Mouse (Mus musculus) heart, embryonic 11.5 days (tissue): ENCODE data around the gene Atic. TPM values are rescaled to one million over a fixed set of nuclear protein-coding genes. Genes with fewer than 3 reads are reported as not detected.
A peak's percentile ranks its signal among the peaks of the same experiment; 100 is the strongest.

ENCODE experiments used
- ATAC-seq: fragments of 200-750 bp; cut with Nextera tagmentation; replicated peaks from 2 replicates; pipeline ENCODE4 v1.8.0; 2017; ENCODE audit warnings: moderate library complexity; ENCODE audit not compliant: insufficient number of reproducible peaks, low FRiP score, low TSS enrichment
- H3K27ac ChIP-seq: fragments of 300-500 bp; sonication (generic); 2 replicates; pipeline ENCODE4 v1.5.1; 2014; ENCODE audit warnings: mild to moderate bottlenecking, low read depth, low read length
- H3K27me3 ChIP-seq: fragments of 300-500 bp; sonication (generic); 2 replicates; pipeline ENCODE4 v1.6.1; 2014; ENCODE audit warnings: mild to moderate bottlenecking, low read length, mixed read lengths; ENCODE audit not compliant: control insufficient read depth, insufficient read depth
- H3K36me3 ChIP-seq: fragments of 300-500 bp; sonication (generic); 2 replicates; pipeline ENCODE4 v1.6.1; 2014; ENCODE audit warnings: mild to moderate bottlenecking, low read length, moderate library complexity, mixed read lengths; ENCODE audit not compliant: control insufficient read depth, insufficient read depth
- H3K4me1 ChIP-seq: fragments of 300-500 bp; sonication (generic); 2 replicates; pipeline ENCODE4 v1.6.1; 2014; ENCODE audit warnings: low read length; ENCODE audit not compliant: control insufficient read depth, insufficient read depth
- H3K4me2 ChIP-seq: fragments of 300-500 bp; sonication (generic); 2 replicates; pipeline ENCODE4 v1.6.1; 2014; ENCODE audit warnings: mild to moderate bottlenecking, moderate library complexity
- H3K4me3 ChIP-seq: fragments of 300-500 bp; sonication (generic); 2 replicates; pipeline ENCODE4 v1.5.1; 2014; ENCODE audit warnings: low read depth, low read length
- H3K9ac ChIP-seq: fragments of 300-500 bp; sonication (generic); 2 replicates; pipeline ENCODE4 v1.6.1; 2014; ENCODE audit warnings: mild to moderate bottlenecking, low read depth, low read length, moderate library complexity
- H3K9me3 ChIP-seq: fragments of 300-500 bp; sonication (generic); replicated peaks from 2 replicates; pipeline ENCODE4 v1.6.1; 2016; ENCODE audit warnings: low read length; ENCODE audit not compliant: control insufficient read depth
- WGBS: fragments of 180-500 bp; shearing (Covaris S2); extraction: QIAGEN DNeasy Blood & Tissue Kit; methylation state at CpG from one replicate; pipeline ENCODE4 v1.1.7; 2014; ENCODE audit not compliant: insufficient replicate concordance; 5-methylcytosine and 5-hydroxymethylcytosine counted together
- polyA plus RNA-seq: library from polyadenylated mRNA; unstranded; fragments of >200 nt; fragmentation: Nextera tagmentation; extraction: Ambion mirVana; gene quantifications from 2 replicates; pipeline ENCODE4 v1.2.1, GENCODE M21; 2014

Gene Atic
- polyA plus RNA-seq, 1 experiment from 2014 or later: 41.2 TPM

GRCm38 (mm10) chr1:71609057-71609775 is 52.3 kb downstream of the Atic start:
- Histone ChIP-seq H3K36me3 (peaks cover 68% of the 10 kb centered on the region), H3K27ac (no peak overlapping the region), H3K4me1 (no peaks in the 10 kb centered on the region), H3K4me3 (no peak overlapping the region), H3K4me2 (no peak overlapping the region), H3K9ac (no peak overlapping the region), H3K9me3 (no peaks in the 10 kb centered on the region), H3K27me3 (no peaks in the 10 kb centered on the region)
- WGBS: 93% methylated on average over 37 of the region's 37 CpGs
- no peak for ATAC-seq

GRCm38 (mm10) chr1:71609916-71610315 is 53.0 kb downstream of the Atic start:
- Histone ChIP-seq H3K4me1 (no peaks in the 10 kb centered on the region), H3K27ac (no peak overlapping the region), H3K4me3 (no peak overlapping the region), H3K9me3 (no peaks in the 10 kb centered on the region), H3K4me2 (no peak overlapping the region), H3K36me3 (peaks cover 66% of the 10 kb centered on the region), H3K9ac (no peak overlapping the region), H3K27me3 (no peaks in the 10 kb centered on the region)
- ATAC-seq: peak; percentile 39; the same call in 1 of the 2 replicates
- WGBS: 74% methylated on average over 5 of the region's 5 CpGs

GRCm38 (mm10) chr1:71612256-71612655 is 55.3 kb downstream of the Atic start:
- no peaks in the 10 kb centered on the region for H3K27me3 ChIP-seq
- ATAC-seq: no peak

GRCm38 (mm10) chr1:71614545-71615246 is 57.7 kb downstream of the Atic start:
- Histone ChIP-seq H3K9me3 (no peaks in the 10 kb centered on the region), H3K36me3 (peaks cover 65% of the 10 kb centered on the region), H3K4me1 (no peaks in the 10 kb centered on the region), H3K9ac (no peak overlapping the region), H3K27me3 (no peaks in the 10 kb centered on the region), H3K4me2 (no peak overlapping the region), H3K4me3 (no peak overlapping the region), H3K27ac (no peak overlapping the region)
- WGBS: 74% methylated on average over 8 of the region's 8 CpGs
- no peak for ATAC-seq

More at GRCm38 (mm10) chr1:71612256-71612655, 55.3 kb downstream of the Atic start:
- Histone ChIP-seq H3K27ac (no peak overlapping the region), H3K36me3 (peaks cover 56% of the 10 kb centered on the region), H3K4me1 (no peaks in the 10 kb centered on the region), H3K4me3 (no peak overlapping the region), H3K4me2 (no peak overlapping the region), H3K9me3 (no peaks in the 10 kb centered on the region), H3K9ac (no peak overlapping the region)
- 91% methylated on average over 21 of the region's 21 CpGs for WGBS

- ATAC-seq: no peak
- 91% methylated on average over 2 of the region's 2 CpGs for WGBS
- H3K36me3 ChIP-seq: peaks cover 51% of the 10 kb centered on the region
- no peaks in the 10 kb centered on the region for H3K4me1 ChIP-seq
- no peaks in the 10 kb centered on the region for H3K9me3 ChIP-seq
- no peak overlapping the region for H3K4me3 ChIP-seq
- H3K9ac ChIP-seq: no peak overlapping the region
- H3K4me2 ChIP-seq: no peak overlapping the region
- no peaks in the 10 kb centered on the region for H3K27me3 ChIP-seq
- no peak overlapping the region for H3K27ac ChIP-seq
These were observed 64.6 kb downstream of the Atic start for GRCm38 (mm10) chr1:71621526-71621925.

GRCm38 (mm10) chr1:71623625-71624024 is 66.7 kb downstream of the Atic start:
- H3K36me3 ChIP-seq: peaks cover 52% of the 10 kb centered on the region

More at GRCm38 (mm10) chr1:71623625-71624024, 66.7 kb downstream of the Atic start:
- ATAC-seq: no peak
- Histone ChIP-seq H3K9me3 (no peaks in the 10 kb centered on the region), H3K4me3 (no peak overlapping the region), H3K27me3 (no peaks in the 10 kb centered on the region), H3K4me2 (no peak overlapping the region), H3K9ac (no peak overlapping the region), H3K27ac (no peak overlapping the region), H3K4me1 (no peaks in the 10 kb centered on the region)
- 82% methylated on average over 6 of the region's 6 CpGs for WGBS

Other genes starting within 250 kb of the Atic start
- gene Abca12, start 142.2 kb upstream of the Atic start, polyA plus RNA-seq: 0.06 TPM in 1 of 2 replicates, not detected in the other
- 332 and 395 TPM in 2 replicates for gene Fn1, start 96.0 kb downstream of the Atic start, polyA plus RNA-seq